Mouse (Mus musculus): ENCODE measurements around the gene Plce1. TPM values are rescaled to one million over a fixed set of nuclear protein-coding genes. Genes with fewer than 3 reads are reported as not detected.

Gene Plce1
- polyA plus RNA-seq, 1 experiment: 7.3 TPM

- H3K27ac ChIP-seq (replicated peaks; ENCODE audit: low read depth, low read length): 0 out of 2 replicates have a peak overlapping the region, but pooled peaks have one; percentile 43
- H3K4me1 ChIP-seq (ENCODE audit: control insufficient read depth, insufficient read depth, insufficient read length, low read length): no peaks in the 10 kb centered on the region
- H3K4me3 ChIP-seq (ENCODE audit: insufficient read depth, low read depth, low read length): no peak overlapping the region
Observed at GRCm38 (mm10) chr19:38744546-38744945, 263.6 kb downstream of the Plce1 start.

GRCm38 (mm10) chr19:38745810-38746491 is 265.0 kb downstream of the Plce1 start:
- Histone ChIP-seq H3K4me1 (ENCODE audit: control insufficient read depth, insufficient read depth, insufficient read length, low read length) (no peaks in the 10 kb centered on the region), H3K27ac (replicated peaks; ENCODE audit: low read depth, low read length) (no peak overlapping the region), H3K4me3 (ENCODE audit: insufficient read depth, low read depth, low read length) (no peak overlapping the region)

GRCm38 (mm10) chr19:38746492-38747014 is 265.6 kb downstream of the Plce1 start:
- Histone ChIP-seq H3K27ac (replicated peaks; ENCODE audit: low read depth, low read length) (no peak overlapping the region), H3K4me3 (ENCODE audit: insufficient read depth, low read depth, low read length) (no peak overlapping the region), H3K4me1 (ENCODE audit: control insufficient read depth, insufficient read depth, insufficient read length, low read length) (no peaks in the 10 kb centered on the region)

- no peaks in the 10 kb centered on the region for H3K4me1 ChIP-seq (ENCODE audit: control insufficient read depth, insufficient read depth, insufficient read length, low read length)
- H3K27ac ChIP-seq (replicated peaks; ENCODE audit: low read depth, low read length): no peak overlapping the region
Observed at GRCm38 (mm10) chr19:38750192-38750591, 269.3 kb downstream of the Plce1 start.

GRCm38 (mm10) chr19:38757161-38757560 is 276.3 kb downstream of the Plce1 start:
- Histone ChIP-seq H3K4me3 (ENCODE audit: insufficient read depth, low read depth, low read length) (no peak overlapping the region), H3K4me1 (ENCODE audit: control insufficient read depth, insufficient read depth, insufficient read length, low read length) (peaks cover 4% of the 10 kb centered on the region; the same call in 1 of the 2 replicates), H3K27ac (replicated peaks; ENCODE audit: low read depth, low read length) (no peak overlapping the region)

More at GRCm38 (mm10) chr19:38750192-38750591, 269.3 kb downstream of the Plce1 start:
- H3K4me3 ChIP-seq (ENCODE audit: insufficient read depth, low read depth, low read length): no peak overlapping the region

GRCm38 (mm10) chr19:38758056-38758455 is 277.1 kb downstream of the Plce1 start:
- Histone ChIP-seq H3K4me1 (ENCODE audit: control insufficient read depth, insufficient read depth, insufficient read length, low read length) (peaks cover 4% of the 10 kb centered on the region; the same call in 1 of the 2 replicates), H3K4me3 (ENCODE audit: insufficient read depth, low read depth, low read length) (no peak overlapping the region), H3K27ac (replicated peaks; ENCODE audit: low read depth, low read length) (no peak overlapping the region)

- peaks cover 4% of the 10 kb centered on the region; the same call in 1 of the 2 replicates for H3K4me1 ChIP-seq (ENCODE audit: control insufficient read depth, insufficient read depth, insufficient read length, low read length)
- no peak overlapping the region for H3K27ac ChIP-seq (replicated peaks; ENCODE audit: low read depth, low read length)
- H3K4me3 ChIP-seq (ENCODE audit: insufficient read depth, low read depth, low read length): no peak overlapping the region
Observed at GRCm38 (mm10) chr19:38758685-38759472, 278.0 kb downstream of the Plce1 start.

GRCm38 (mm10) chr19:38760441-38760840 is 279.5 kb downstream of the Plce1 start:
- Histone ChIP-seq H3K27ac (replicated peaks; ENCODE audit: low read depth, low read length) (no peak overlapping the region), H3K4me3 (ENCODE audit: insufficient read depth, low read depth, low read length) (no peak overlapping the region), H3K4me1 (ENCODE audit: control insufficient read depth, insufficient read depth, insufficient read length, low read length) (peaks cover 4% of the 10 kb centered on the region; the same call in 1 of the 2 replicates)

GRCm38 (mm10) chr19:38766306-38766705 is 285.4 kb downstream of the Plce1 start:
- Histone ChIP-seq H3K27ac (replicated peaks; ENCODE audit: low read depth, low read length) (peak overlapping the region; percentile 84), H3K4me1 (ENCODE audit: control insufficient read depth, insufficient read depth, insufficient read length, low read length) (peaks cover 3% of the 10 kb centered on the region; the same call in 1 of the 2 replicates), H3K4me3 (ENCODE audit: insufficient read depth, low read depth, low read length) (no peak overlapping the region)

- Histone ChIP-seq H3K4me3 (ENCODE audit: insufficient read depth, low read depth, low read length) (no peak overlapping the region), H3K4me1 (ENCODE audit: control insufficient read depth, insufficient read depth, insufficient read length, low read length) (no peaks in the 10 kb centered on the region), H3K27ac (replicated peaks; ENCODE audit: low read depth, low read length) (no peak overlapping the region)
Observed at GRCm38 (mm10) chr19:38775548-38775947, 294.6 kb downstream of the Plce1 start.

GRCm38 (mm10) chr19:38778805-38779204 is 297.9 kb downstream of the Plce1 start:
- no peaks in the 10 kb centered on the region for H3K4me1 ChIP-seq (ENCODE audit: control insufficient read depth, insufficient read depth, insufficient read length, low read length)
- H3K4me3 ChIP-seq (ENCODE audit: insufficient read depth, low read depth, low read length): no peak overlapping the region
- H3K27ac ChIP-seq (replicated peaks; ENCODE audit: low read depth, low read length): no peak overlapping the region

- Histone ChIP-seq H3K4me3 (ENCODE audit: insufficient read depth, low read depth, low read length) (no peak overlapping the region), H3K27ac (replicated peaks; ENCODE audit: low read depth, low read length) (no peak overlapping the region), H3K4me1 (ENCODE audit: control insufficient read depth, insufficient read depth, insufficient read length, low read length) (no peaks in the 10 kb centered on the region)
Observed at GRCm38 (mm10) chr19:38783542-38783941, 302.6 kb downstream of the Plce1 start.

- H3K4me1 ChIP-seq (ENCODE audit: control insufficient read depth, insufficient read depth, insufficient read length, low read length): no peaks in the 10 kb centered on the region
- H3K27ac ChIP-seq (replicated peaks; ENCODE audit: low read depth, low read length): no peak overlapping the region
- H3K4me3 ChIP-seq (ENCODE audit: insufficient read depth, low read depth, low read length): no peak overlapping the region
Observed at GRCm38 (mm10) chr19:38787756-38788155, 306.8 kb downstream of the Plce1 start.

GRCm38 (mm10) chr19:38793563-38794045 is 312.7 kb downstream of the Plce1 start:
- Histone ChIP-seq H3K27ac (replicated peaks; ENCODE audit: low read depth, low read length) (no peak overlapping the region), H3K4me1 (ENCODE audit: control insufficient read depth, insufficient read depth, insufficient read length, low read length) (no peaks in the 10 kb centered on the region), H3K4me3 (ENCODE audit: insufficient read depth, low read depth, low read length) (no peak overlapping the region)

GRCm38 (mm10) chr19:38796546-38796945 is 315.6 kb downstream of the Plce1 start:
- Histone ChIP-seq H3K4me1 (ENCODE audit: control insufficient read depth, insufficient read depth, insufficient read length, low read length) (no peaks in the 10 kb centered on the region), H3K27ac (replicated peaks; ENCODE audit: low read depth, low read length) (no peak overlapping the region), H3K4me3 (ENCODE audit: insufficient read depth, low read depth, low read length) (no peak overlapping the region)
